Mouse (Mus musculus): ENCODE measurements at regions not wholly inside any gene's neighbourhood (a gene's known extent, or its start where the extent isn't known, plus 50 kb on each side); places are given as distances from the start of the nearest gene placed in this dataset.

GRCm38 (mm10) chr11:24342732-24343131 is 264.9 kb downstream of the Bcl11a start:
- Histone ChIP-seq H3K9me3 (replicated peaks) (no peaks in the 10 kb centered on the region), H3K27me3 (no peaks in the 10 kb centered on the region), H3K36me3 (no peaks in the 10 kb centered on the region), H3K27ac (no peak overlapping the region), H3K9ac (no peak overlapping the region), H3K4me3 (replicated peaks) (no peak overlapping the region), H3K4me1 (replicated peaks) (no peaks in the 10 kb centered on the region), H3K4me2 (no peak overlapping the region)
- WGBS (ENCODE audit: insufficient replicate concordance), result 93% methylated on average over 2 of the region's 2 CpGs
- no peak for DNase-seq
- ATAC-seq (ENCODE audit: low read depth), result no peak

- Histone ChIP-seq H3K36me3 (no peaks in the 10 kb centered on the region), H3K9me3 (replicated peaks) (no peaks in the 10 kb centered on the region), H3K27ac (no peak overlapping the region), H3K27me3 (no peaks in the 10 kb centered on the region), H3K4me2 (no peak overlapping the region), H3K4me1 (replicated peaks) (no peaks in the 10 kb centered on the region), H3K4me3 (replicated peaks) (no peak overlapping the region), H3K9ac (no peak overlapping the region)
- WGBS (ENCODE audit: insufficient replicate concordance), result 70% methylated on average over 12 of the region's 12 CpGs
- DNase-seq, result no peak
- no peak for ATAC-seq (ENCODE audit: low read depth)
Observed at GRCm38 (mm10) chr11:24347225-24347624, 269.4 kb downstream of the Bcl11a start.

- no peaks in the 10 kb centered on the region for H3K9me3 ChIP-seq (replicated peaks)
- WGBS (ENCODE audit: insufficient replicate concordance), result 51% methylated on average over 4 of the region's 4 CpGs
- no peak overlapping the region for H3K9ac ChIP-seq
- no peaks in the 10 kb centered on the region for H3K27me3 ChIP-seq
- H3K27ac ChIP-seq, result no peak overlapping the region
- no peaks in the 10 kb centered on the region for H3K36me3 ChIP-seq
- H3K4me2 ChIP-seq, result no peak overlapping the region
- no peak for DNase-seq
- ATAC-seq (ENCODE audit: low read depth), result no peak
- H3K4me3 ChIP-seq (replicated peaks), result no peak overlapping the region
- no peaks in the 10 kb centered on the region for H3K4me1 ChIP-seq (replicated peaks)
Observed at GRCm38 (mm10) chr11:24348741-24349140, 270.9 kb downstream of the Bcl11a start.

- H3K36me3 ChIP-seq, result no peaks in the 10 kb centered on the region
- WGBS (ENCODE audit: insufficient replicate concordance), result 57% methylated on average over 10 of the region's 10 CpGs
- no peak for ATAC-seq (ENCODE audit: low read depth)
- no peak overlapping the region for H3K27ac ChIP-seq
- no peaks in the 10 kb centered on the region for H3K9me3 ChIP-seq (replicated peaks)
- no peak overlapping the region for H3K4me3 ChIP-seq (replicated peaks)
- no peaks in the 10 kb centered on the region for H3K4me1 ChIP-seq (replicated peaks)
- H3K27me3 ChIP-seq, result no peaks in the 10 kb centered on the region
- DNase-seq, result no peak
- no peak overlapping the region for H3K9ac ChIP-seq
- no peak overlapping the region for H3K4me2 ChIP-seq
Observed at GRCm38 (mm10) chr11:24349967-24350643, 272.2 kb downstream of the Bcl11a start.

- H3K4me1 ChIP-seq (replicated peaks), result no peaks in the 10 kb centered on the region
- H3K4me2 ChIP-seq, result no peak overlapping the region
- no peaks in the 10 kb centered on the region for H3K9me3 ChIP-seq (replicated peaks)
- no peak overlapping the region for H3K4me3 ChIP-seq (replicated peaks)
- no peak overlapping the region for H3K27ac ChIP-seq
- DNase-seq, result no peak
- no peak for ATAC-seq (ENCODE audit: low read depth)
- no peaks in the 10 kb centered on the region for H3K27me3 ChIP-seq
- WGBS (ENCODE audit: insufficient replicate concordance), result 67% methylated on average over 4 of the region's 4 CpGs
- H3K36me3 ChIP-seq, result no peaks in the 10 kb centered on the region
- H3K9ac ChIP-seq, result no peak overlapping the region
Observed at GRCm38 (mm10) chr11:24350839-24351238, 273.0 kb downstream of the Bcl11a start.

GRCm38 (mm10) chr11:24352071-24352470 is 274.2 kb downstream of the Bcl11a start:
- Histone ChIP-seq H3K4me2 (no peak overlapping the region), H3K4me3 (replicated peaks) (no peak overlapping the region), H3K27me3 (no peaks in the 10 kb centered on the region), H3K9me3 (replicated peaks) (no peaks in the 10 kb centered on the region), H3K4me1 (replicated peaks) (no peaks in the 10 kb centered on the region), H3K9ac (no peak overlapping the region), H3K27ac (no peak overlapping the region), H3K36me3 (no peaks in the 10 kb centered on the region)
- WGBS (ENCODE audit: insufficient replicate concordance), result 62% methylated on average over 3 of the region's 3 CpGs
- DNase-seq (no peak), ATAC-seq (ENCODE audit: low read depth) (no peak)

GRCm38 (mm10) chr11:24353056-24353455 is 275.2 kb downstream of the Bcl11a start:
- no peaks in the 10 kb centered on the region for H3K27me3 ChIP-seq
- no peak overlapping the region for H3K27ac ChIP-seq
- H3K9ac ChIP-seq, result no peak overlapping the region
- no peaks in the 10 kb centered on the region for H3K9me3 ChIP-seq (replicated peaks)
- no peak for ATAC-seq (ENCODE audit: low read depth)
- H3K4me1 ChIP-seq (replicated peaks), result no peaks in the 10 kb centered on the region
- H3K4me2 ChIP-seq, result no peak overlapping the region
- no peaks in the 10 kb centered on the region for H3K36me3 ChIP-seq
- 66% methylated on average over 1 of the region's 1 CpGs for WGBS (ENCODE audit: insufficient replicate concordance)
- H3K4me3 ChIP-seq (replicated peaks), result no peak overlapping the region
- DNase-seq, result no peak

GRCm38 (mm10) chr11:24357388-24357787 is 279.5 kb downstream of the Bcl11a start:
- H3K27me3 ChIP-seq, result no peaks in the 10 kb centered on the region
- H3K4me2 ChIP-seq, result no peak overlapping the region
- H3K36me3 ChIP-seq, result no peaks in the 10 kb centered on the region
- no peak overlapping the region for H3K4me3 ChIP-seq (replicated peaks)
- H3K4me1 ChIP-seq (replicated peaks), result no peaks in the 10 kb centered on the region
- H3K9me3 ChIP-seq (replicated peaks), result no peaks in the 10 kb centered on the region
- H3K9ac ChIP-seq, result no peak overlapping the region
- H3K27ac ChIP-seq, result no peak overlapping the region
- 19% methylated on average over 1 of the region's 1 CpGs for WGBS (ENCODE audit: insufficient replicate concordance)
- DNase-seq, result no peak
- ATAC-seq (ENCODE audit: low read depth), result no peak

- H3K27ac ChIP-seq, result no peak overlapping the region
- no peak overlapping the region for H3K4me3 ChIP-seq (replicated peaks)
- no peaks in the 10 kb centered on the region for H3K4me1 ChIP-seq (replicated peaks)
- no peaks in the 10 kb centered on the region for H3K27me3 ChIP-seq
- no peaks in the 10 kb centered on the region for H3K9me3 ChIP-seq (replicated peaks)
- no peak overlapping the region for H3K4me2 ChIP-seq
- no peak overlapping the region for H3K9ac ChIP-seq
- H3K36me3 ChIP-seq, result no peaks in the 10 kb centered on the region
- DNase-seq (no peak), ATAC-seq (ENCODE audit: low read depth) (no peak)
Observed at GRCm38 (mm10) chr11:24359086-24359485, 281.2 kb downstream of the Bcl11a start.

- Histone ChIP-seq H3K9ac (no peak overlapping the region), H3K27ac (no peak overlapping the region), H3K4me2 (no peak overlapping the region), H3K36me3 (no peaks in the 10 kb centered on the region), H3K4me3 (replicated peaks) (no peak overlapping the region), H3K9me3 (replicated peaks) (no peaks in the 10 kb centered on the region), H3K27me3 (no peaks in the 10 kb centered on the region), H3K4me1 (replicated peaks) (no peaks in the 10 kb centered on the region)
- 47% methylated on average over 6 of the region's 6 CpGs for WGBS (ENCODE audit: insufficient replicate concordance)
- DNase-seq (no peak), ATAC-seq (ENCODE audit: low read depth) (no peak)
Observed at GRCm38 (mm10) chr11:24361998-24362687, 284.3 kb downstream of the Bcl11a start.

GRCm38 (mm10) chr11:24362688-24363035 is 284.8 kb downstream of the Bcl11a start:
- Histone ChIP-seq H3K9me3 (replicated peaks) (no peaks in the 10 kb centered on the region), H3K27ac (no peak overlapping the region), H3K4me2 (no peak overlapping the region), H3K4me1 (replicated peaks) (no peaks in the 10 kb centered on the region), H3K4me3 (replicated peaks) (no peak overlapping the region), H3K36me3 (no peaks in the 10 kb centered on the region), H3K9ac (no peak overlapping the region), H3K27me3 (no peaks in the 10 kb centered on the region)
- no peak for ATAC-seq (ENCODE audit: low read depth)
- WGBS (ENCODE audit: insufficient replicate concordance), result 57% methylated on average over 2 of the region's 2 CpGs
- DNase-seq, result no peak
